Mouse (Mus musculus): ENCODE results near the gene Mtnr1a. TPM values are rescaled to one million over a fixed set of nuclear protein-coding genes. Genes with fewer than 3 reads are reported as not detected.

The Mtnr1a gene
- polyA plus RNA-seq, 1 experiment from 2014 or later: 0.30 TPM

DNA sequence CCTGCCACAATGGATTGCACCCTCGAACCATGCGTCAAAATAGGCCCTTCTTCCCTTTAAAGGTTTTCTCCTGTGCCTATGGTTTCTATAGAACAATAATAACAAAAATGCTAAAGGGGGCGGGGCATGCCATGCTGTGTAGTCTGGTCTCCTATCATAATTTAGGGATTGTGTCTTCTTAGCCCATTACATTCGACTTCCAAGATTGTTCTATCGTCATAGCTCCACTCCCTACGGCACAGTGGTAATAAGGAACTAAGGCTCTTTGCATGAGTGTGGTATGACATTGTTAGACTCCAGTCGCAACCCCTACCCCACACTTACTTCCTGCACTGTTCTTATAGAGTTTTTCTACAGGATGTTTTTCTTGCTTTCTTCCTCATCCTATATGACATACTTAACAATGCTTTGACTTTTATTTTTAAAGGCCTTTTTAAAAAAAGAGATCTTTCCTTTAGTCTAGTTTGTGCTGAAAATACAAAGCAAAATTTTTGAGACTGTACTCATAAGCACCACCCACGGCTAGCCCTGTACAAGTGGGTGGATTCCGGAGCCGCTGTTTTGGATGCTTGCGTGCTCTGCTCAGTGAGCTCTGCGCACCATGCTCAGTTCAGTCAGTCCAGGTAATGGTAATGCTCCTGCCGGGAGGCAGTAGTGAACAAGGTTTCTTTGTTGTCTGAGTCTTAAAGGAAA, 40.6 kb downstream of the Mtnr1a start:
- H3K4me1 ChIP-seq (ENCODE audit: insufficient read depth): no peaks in the 10 kb centered on the region
- H3K27me3 ChIP-seq (ENCODE audit: insufficient read depth, low read length): peaks cover 17% of the 10 kb centered on the region
- peak; percentile 66 for ATAC-seq (ENCODE audit: insufficient read depth)
- no peaks in the 10 kb centered on the region for H3K9me3 ChIP-seq (ENCODE audit: low read depth, low read length)
- DNase-seq: peak; percentile 35
- peak overlapping the region; percentile 58 for H3K4me2 ChIP-seq
- TF ChIP-seq CTCF (IDR thresholded peaks at IDR 0.05; ENCODE audit: low read depth): no peak
- peak overlapping the region; percentile 23 for H3K4me3 ChIP-seq (ENCODE audit: low read depth, low read length)
- H3K9ac ChIP-seq: no peak overlapping the region; the same call in 1 of the 2 replicates
- WGBS: 27% methylated on average over 13 of the region's 13 CpGs
- H3K27ac ChIP-seq (ENCODE audit: low read depth): no peak overlapping the region
- H3K36me3 ChIP-seq (ENCODE audit: insufficient read depth): no peaks in the 10 kb centered on the region

DNA sequence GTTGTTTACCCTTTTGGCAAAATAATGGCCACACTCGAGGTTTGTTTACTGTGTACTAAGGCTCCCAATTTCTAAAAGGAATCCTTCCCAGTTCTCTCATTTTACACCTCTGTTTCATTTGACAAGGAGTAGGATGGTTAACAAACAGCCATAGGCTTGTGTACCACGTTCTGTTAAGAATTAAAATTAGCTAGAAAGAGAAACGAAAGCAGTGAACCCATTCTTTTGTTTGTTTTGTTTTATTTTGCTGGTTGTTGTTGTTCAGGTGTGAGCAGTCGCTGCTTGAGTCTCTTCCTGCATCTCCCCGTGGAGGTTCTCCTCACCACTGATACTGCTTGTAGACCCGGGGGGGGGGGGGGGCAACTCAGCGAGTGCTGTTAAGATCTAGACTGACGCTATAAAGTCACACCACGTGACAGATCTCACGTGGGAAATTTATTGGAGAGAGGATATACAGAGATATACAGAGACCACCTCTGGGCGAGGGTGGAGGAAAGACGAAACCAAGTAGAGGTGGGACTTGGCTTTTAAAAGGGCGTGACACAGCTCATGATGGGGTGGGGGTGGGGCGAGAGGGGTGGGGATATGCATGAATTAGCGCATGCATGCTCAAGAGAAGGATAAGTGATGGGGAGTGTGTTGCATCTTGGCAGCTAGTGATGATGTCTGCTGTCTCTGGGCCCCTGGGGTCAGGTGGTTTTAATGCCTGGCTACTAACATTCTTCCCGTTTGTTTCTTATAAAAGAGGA, 41.3 kb downstream of the Mtnr1a start:
- H3K4me2 ChIP-seq: peak overlapping the region; percentile 58

DNA sequence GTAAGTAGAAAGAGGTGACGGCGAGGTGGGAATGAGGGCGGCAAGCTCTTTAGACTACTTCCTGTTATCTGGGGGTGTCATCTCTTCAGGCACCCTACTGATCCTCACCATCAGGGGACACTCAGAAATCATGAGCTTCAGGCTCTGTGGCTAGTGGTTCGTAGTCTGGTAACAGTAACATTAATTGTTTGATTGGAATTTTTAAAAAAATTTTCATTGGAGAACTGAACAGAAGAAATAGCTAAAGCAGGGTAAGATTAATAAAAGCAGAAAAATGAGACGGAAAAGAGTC, 41.8 kb downstream of the Mtnr1a start:
- Histone ChIP-seq H3K9me3 (ENCODE audit: low read depth, low read length) (no peaks in the 10 kb centered on the region), H3K27me3 (ENCODE audit: insufficient read depth, low read length) (peaks cover 17% of the 10 kb centered on the region), H3K9ac (no peak overlapping the region), H3K4me3 (ENCODE audit: low read depth, low read length) (no peak overlapping the region), H3K27ac (ENCODE audit: low read depth) (no peak overlapping the region), H3K4me2 (peak overlapping the region; percentile 58), H3K36me3 (ENCODE audit: insufficient read depth) (no peaks in the 10 kb centered on the region), H3K4me1 (ENCODE audit: insufficient read depth) (no peaks in the 10 kb centered on the region)
- DNase-seq (no peak), ATAC-seq (ENCODE audit: insufficient read depth) (no peak)
- no peak for TF ChIP-seq CTCF (IDR thresholded peaks at IDR 0.05; ENCODE audit: low read depth)
- WGBS: 21% methylated on average over 5 of the region's 5 CpGs

More for the DNA sequence above, 41.3 kb downstream of the Mtnr1a start:
- 5% methylated on average over 16 of the region's 16 CpGs for WGBS
- DNase-seq (no peak), ATAC-seq (ENCODE audit: insufficient read depth) (no peak)
- H3K4me1 ChIP-seq (ENCODE audit: insufficient read depth): no peaks in the 10 kb centered on the region
- peaks cover 17% of the 10 kb centered on the region for H3K27me3 ChIP-seq (ENCODE audit: insufficient read depth, low read length)
- H3K4me3 ChIP-seq (ENCODE audit: low read depth, low read length): peak overlapping the region; percentile 22
- no peaks in the 10 kb centered on the region for H3K9me3 ChIP-seq (ENCODE audit: low read depth, low read length)
- no peaks in the 10 kb centered on the region for H3K36me3 ChIP-seq (ENCODE audit: insufficient read depth)
- no peak overlapping the region for H3K27ac ChIP-seq (ENCODE audit: low read depth)
- H3K9ac ChIP-seq: no peak overlapping the region
- no peak for TF ChIP-seq CTCF (IDR thresholded peaks at IDR 0.05; ENCODE audit: low read depth)

GRCm38 (mm10) chr8:45111820-45112219, 42.9 kb downstream of the Mtnr1a start:
- Histone ChIP-seq H3K4me2 (no peak overlapping the region), H3K9ac (no peak overlapping the region), H3K4me1 (ENCODE audit: insufficient read depth) (no peaks in the 10 kb centered on the region), H3K27me3 (ENCODE audit: insufficient read depth, low read length) (peaks cover 17% of the 10 kb centered on the region), H3K36me3 (ENCODE audit: insufficient read depth) (no peaks in the 10 kb centered on the region), H3K27ac (ENCODE audit: low read depth) (no peak overlapping the region), H3K4me3 (ENCODE audit: low read depth, low read length) (no peak overlapping the region), H3K9me3 (ENCODE audit: low read depth, low read length) (no peaks in the 10 kb centered on the region)
- DNase-seq (no peak), ATAC-seq (ENCODE audit: insufficient read depth) (no peak)
- no peak for TF ChIP-seq CTCF (IDR thresholded peaks at IDR 0.05; ENCODE audit: low read depth)
- WGBS: 24% methylated on average over 5 of the region's 5 CpGs

GRCm38 (mm10) chr8:45117588-45117987, 48.7 kb downstream of the Mtnr1a start:
- no peak overlapping the region for H3K4me2 ChIP-seq
- no peaks in the 10 kb centered on the region for H3K36me3 ChIP-seq (ENCODE audit: insufficient read depth)
- DNase-seq (no peak), ATAC-seq (ENCODE audit: insufficient read depth) (no peak)
- H3K27me3 ChIP-seq (ENCODE audit: insufficient read depth, low read length): no peaks in the 10 kb centered on the region
- no peak for TF ChIP-seq CTCF (IDR thresholded peaks at IDR 0.05; ENCODE audit: low read depth)
- H3K4me1 ChIP-seq (ENCODE audit: insufficient read depth): no peaks in the 10 kb centered on the region
- H3K4me3 ChIP-seq (ENCODE audit: low read depth, low read length): no peak overlapping the region
- no peaks in the 10 kb centered on the region for H3K9me3 ChIP-seq (ENCODE audit: low read depth, low read length)
- H3K27ac ChIP-seq (ENCODE audit: low read depth): no peak overlapping the region
- no peak overlapping the region for H3K9ac ChIP-seq
- 72% methylated on average over 3 of the region's 3 CpGs for WGBS

GRCm38 (mm10) chr8:45125680-45126079, 56.7 kb downstream of the Mtnr1a start:
- TF ChIP-seq CTCF (IDR thresholded peaks at IDR 0.05; ENCODE audit: low read depth): no peak
- DNase-seq: peak; percentile 35
- WGBS: 59% methylated on average over 5 of the region's 5 CpGs

More at GRCm38 (mm10) chr8:45125680-45126079, 56.7 kb downstream of the Mtnr1a start:
- Histone ChIP-seq H3K9me3 (ENCODE audit: low read depth, low read length) (no peaks in the 10 kb centered on the region), H3K9ac (no peak overlapping the region), H3K27me3 (ENCODE audit: insufficient read depth, low read length) (no peaks in the 10 kb centered on the region), H3K36me3 (ENCODE audit: insufficient read depth) (no peaks in the 10 kb centered on the region), H3K27ac (ENCODE audit: low read depth) (no peak overlapping the region), H3K4me2 (no peak overlapping the region), H3K4me1 (ENCODE audit: insufficient read depth) (no peaks in the 10 kb centered on the region), H3K4me3 (ENCODE audit: low read depth, low read length) (no peak overlapping the region)
- no peak for ATAC-seq (ENCODE audit: insufficient read depth)

Other genes with a start within 250 kb of the Mtnr1a start
- 30.6 and 32.1 TPM in 2 replicates for gene Fat1, start 133.7 kb upstream of the Mtnr1a start, polyA plus RNA-seq (2014; fragmentation: Nextera tagmentation; extraction: Ambion mirVana)
- not detected in 2 replicates for gene F11, start 192.9 kb downstream of the Mtnr1a start, polyA plus RNA-seq (2014; fragmentation: Nextera tagmentation; extraction: Ambion mirVana)
- not detected in 2 replicates for gene Klkb1, start 225.7 kb downstream of the Mtnr1a start, polyA plus RNA-seq (2014; fragmentation: Nextera tagmentation; extraction: Ambion mirVana)
- gene Gm45753, start 239.3 kb downstream of the Mtnr1a start, polyA plus RNA-seq (2014; fragmentation: Nextera tagmentation; extraction: Ambion mirVana): not detected in 2 replicates